Mouse (Mus musculus) effector memory CD4-positive, alpha-beta T cell, adult 7 months (primary cell): ENCODE data around the gene Vmn2r33. TPM values are rescaled to one million over a fixed set of nuclear protein-coding genes. Genes with fewer than 3 reads are reported as not detected.

Experiments used
- polyA plus RNA-seq: library from polyadenylated mRNA; unstranded; fragments of 100-300 nt; shearing (Covaris generic); gene quantifications from one replicate; pipeline ENCODE4 v1.2.1, GENCODE M21; 2017

Gene Vmn2r33
- polyA plus RNA-seq: not detected

DNA sequence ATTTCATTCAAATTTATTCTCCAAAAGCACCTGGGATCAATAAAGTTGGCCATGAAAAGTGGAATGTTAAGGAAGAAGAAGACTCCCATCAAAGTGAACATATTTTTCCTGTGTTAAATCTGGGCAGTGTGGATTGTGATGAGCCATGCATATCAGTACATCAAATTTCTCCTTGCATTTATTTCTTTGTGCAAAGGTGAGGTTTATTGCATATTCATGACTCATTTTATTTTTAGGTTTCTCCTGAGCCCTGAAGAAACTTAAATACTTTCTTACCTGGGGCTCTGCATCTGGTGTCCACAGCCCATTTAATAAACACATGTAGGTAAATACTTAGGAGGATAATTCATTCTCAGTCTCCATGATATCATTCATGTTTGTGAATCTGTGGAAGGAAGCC, at the start of gene Vmn2r33:
Gene Vmn2r33 (minus strand): TSS at position 101 of the 400 bp plus-strand sequence.

Other genes starting within 250 kb of the Vmn2r33 start
- not detected for gene Vmn2r30, start 229.2 kb downstream of the Vmn2r33 start, polyA plus RNA-seq
- not detected for gene Gm45783, start 192.2 kb downstream of the Vmn2r33 start, polyA plus RNA-seq
- 0.20 TPM for gene Vmn2r31, start 167.1 kb downstream of the Vmn2r33 start, polyA plus RNA-seq
- gene Vmn2r32, start 86.8 kb downstream of the Vmn2r33 start, polyA plus RNA-seq: not detected
- gene Vmn2r34, start 122.7 kb upstream of the Vmn2r33 start, polyA plus RNA-seq: not detected